Mouse (Mus musculus) testis, adult 2 months (tissue): ENCODE measurements around the gene Hnrnpd.
A peak's percentile ranks its signal among the peaks of the same experiment; 100 is the strongest.

Experiments
- CTCF ChIP-seq: fragments of 200-500 bp; IDR thresholded peaks from 2 replicates; pipeline ENCODE4 v1.5.1; 2012; ENCODE audit warnings: low read depth, mild to moderate bottlenecking, inconsistent platforms, low read length, moderate library complexity; ENCODE audit not compliant: control insufficient read depth, insufficient read depth, insufficient replicate concordance
- POLR2A ChIP-seq: fragments of 200-500 bp; IDR thresholded peaks from 2 replicates; pipeline ENCODE4 v1.6.1; 2012; ENCODE audit warnings: low read depth, mild to moderate bottlenecking, inconsistent platforms, low read length, moderate library complexity; ENCODE audit not compliant: control insufficient read depth

- TF ChIP-seq CTCF: no peak
- peak; percentile 70 for TF ChIP-seq POLR2A
These were observed 72.4 kb downstream of the Hnrnpd start, which contains the start of gene Vamp9 for GRCm38 (mm10) chr5:99906181-99906956.
